Mouse (Mus musculus): Measurements from ENCODE around the gene Flt3.

GRCm38 (mm10) chr5:147399843-147400504 lies at the start of gene Flt3:
- TF ChIP-seq CTCF (conservative IDR thresholded peaks at IDR 0.05; ENCODE audit: low read length): no peak
- TF ChIP-seq POU5F1 (IDR thresholded peaks at IDR 0.05; ENCODE audit: borderline replicate concordance, low read length): no peak
- TF ChIP-seq NANOG (IDR thresholded peaks at IDR 0.05; ENCODE audit: borderline replicate concordance, low read length): no peak

Data from E14TG2a.4 (cell line).